Comparison of ENCODE assay signal across 25 mouse cellular contexts in the genomic region with DNA sequence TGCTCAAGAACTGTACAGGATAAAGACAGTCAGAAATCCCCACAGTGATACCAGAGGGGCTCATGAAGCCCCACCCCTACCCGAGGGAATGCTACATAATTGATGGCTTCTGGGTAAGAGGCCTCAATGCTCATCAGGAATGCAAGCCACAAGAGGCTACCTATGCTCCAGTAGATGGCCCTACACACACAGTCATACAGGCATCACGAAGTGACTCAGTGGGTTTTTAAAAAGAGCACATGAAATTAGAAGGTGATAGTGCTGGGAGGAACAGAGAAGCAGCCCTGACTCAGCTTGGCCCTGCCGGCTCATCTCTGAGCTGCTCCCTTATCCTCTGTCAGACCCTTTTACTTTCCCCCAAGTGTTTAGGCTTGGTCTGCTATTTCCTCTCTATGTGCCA. TPM values are rescaled to one million over a fixed set of nuclear protein-coding genes. Genes with fewer than 3 reads are reported as not detected.
DNase-seq lines count a peak whose midpoint lies in the region; ATAC-seq lines count a peak whose summit lies in the region.
"Had no signal": no experiment of that assay in that cellular context is flagged by ENCODE, and none has a peak within 500 bp of the region (broad histone marks: within the 10 kb centered on the region; RNA-seq: fewer than 3 reads in every experiment).

No protein-coding gene starts in this region.

- peak; percentile 7 for ATAC-seq in activated CD4-positive, CD25-positive, alpha-beta regulatory T cell, adult 4 months
- ATAC-seq in megakaryocyte progenitor cell, adult 5-6 weeks (replicated peaks; ENCODE audit: poor library complexity), result peak; percentile 39; the same call in 1 of the 2 replicates
- ATAC-seq: forebrain, embryonic 13.5 days; inflammation-experienced regulatory T-cells, adult 6 months; midbrain, embryonic 16.5 days; Patski had no signal

- DNase-seq in adrenal gland, adult 2 months, result peak; percentile 28
- DNase-seq in adrenal gland, postnatal 14 days, result no peak
- peak; percentile 16 for DNase-seq in CD4-positive helper T cell, adult 2 months (ENCODE audit: low read depth, low spot score)
- DNase-seq in thymus, adult 18-20 months, result no peak
- no peak for DNase-seq in layer of hippocampus, adult 11-12 months (ENCODE audit: low spot score)
- no peak for DNase-seq in layer of hippocampus, adult 18-20 months (ENCODE audit: low spot score in 2 of 2)
- DNase-seq: cerebellum, adult 8-10 months; cerebellum, postnatal 25 days; gastrocnemius, postnatal 36 days; heart, adult 18-20 months; heart, postnatal 36 days; kidney, adult 8-10 months; kidney, postnatal 4 days; liver; lung, embryonic 14.5 days; lung, postnatal 14 days; right cerebral cortex, postnatal 25 days; thymus, postnatal 25 days had no signal

RNA-seq across cellular contexts. Expression of gene Abcb1a, which starts 21.3 kb away (rescaled TPM):
- total RNA-seq in adrenal gland, adult 2 months (2021), result 10 to 100 TPM; 31.4 to 67.3 TPM
- 2.1 TPM in 2 replicates for polyA plus RNA-seq in adrenal gland, adult 2 months (2012; rRNA removed)
- 24.8 and 26.2 TPM in 2 replicates for total RNA-seq in adrenal gland, postnatal 14 days (2021)
- polyA plus RNA-seq in activated CD4-positive, CD25-positive, alpha-beta regulatory T cell, adult 4 months (2017; shearing (Covaris generic)), result 10 to 100 TPM; 18.7 to 26.8 TPM
- total RNA-seq in megakaryocyte progenitor cell, adult 5-6 weeks (2015), result not detected in 2 replicates
- 0.17 and 0.34 TPM in 2 replicates for total RNA-seq in megakaryocyte progenitor cell, adult 5-6 weeks (2017)
- 10 to 100 TPM; 14.1 to 14.2 TPM for total RNA-seq in layer of hippocampus, adult 18-20 months (2021)
- total RNA-seq: MEL had no signal

RNA-seq across cellular contexts. Expression of gene Rundc3b, which starts 58.4 kb away (rescaled TPM):
- total RNA-seq in adrenal gland, adult 2 months (2021), result 1 to 10 TPM; 3.8 to 6.0 TPM
- 1.8 and 1.9 TPM in 2 replicates for polyA plus RNA-seq in adrenal gland, adult 2 months (2012; rRNA removed)
- 4.6 and 6.0 TPM in 2 replicates for total RNA-seq in adrenal gland, postnatal 14 days (2021)
- polyA plus RNA-seq in activated CD4-positive, CD25-positive, alpha-beta regulatory T cell, adult 4 months (2017; shearing (Covaris generic)), result 1 to 10 TPM; 2.6 to 3.7 TPM
- total RNA-seq in megakaryocyte progenitor cell, adult 5-6 weeks (2015), result 0.42 and 1.5 TPM in 2 replicates
- 0.17 and 0.81 TPM in 2 replicates for total RNA-seq in megakaryocyte progenitor cell, adult 5-6 weeks (2017)
- 10 to 100 TPM; 30.8 to 31.7 TPM for total RNA-seq in layer of hippocampus, adult 18-20 months (2021)
- total RNA-seq: MEL had no signal

Comparison
In these comparisons a context has a peak if more than half of its experiments do, and no peak if none do; other contexts are left out.
1. DNase-seq: peak in adrenal gland, adult 2 months (single experiment) and CD4-positive helper T cell, adult 2 months (single experiment); none in adrenal gland, postnatal 14 days (single experiment), thymus, adult 18-20 months (0 of 2), layer of hippocampus, adult 11-12 months (single experiment) and layer of hippocampus, adult 18-20 months (0 of 2).
2. RNA of gene Abcb1a, which starts 21.3 kb away (total RNA-seq): 31.4 to 67.3 TPM in adrenal gland, adult 2 months, 24.8 to 26.2 TPM in adrenal gland, postnatal 14 days and 14.1 to 14.2 TPM in layer of hippocampus, adult 18-20 months; 0.17 to 0.34 TPM in megakaryocyte progenitor cell, adult 5-6 weeks; every median in the first group is over 10 times any median in the second.